Mouse (Mus musculus): ENCODE measurements around the gene Col23a1.

GRCm38 (mm10) chr11:51526631-51527161 lies 237.0 kb downstream of the Col23a1 start:
- TF ChIP-seq POLR2A (IDR thresholded peaks at IDR 0.05; ENCODE audit: insufficient read length, low read depth) (no peak), MAX (IDR thresholded peaks at IDR 0.05; ENCODE audit: low read depth) (no peak)

All from myocyte (in vitro differentiated cells).